Mouse (Mus musculus): ENCODE data around the gene Tmem238. TPM values are rescaled to one million over a fixed set of nuclear protein-coding genes. Genes with fewer than 3 reads are reported as not detected.
A peak's percentile ranks its signal among the peaks of the same experiment; 100 is the strongest.
"Not testable (repeated sequence)": the region's sequence is repeated elsewhere in the genome, so short reads cannot be mapped to it uniquely, and the experiment has no call there.

The Tmem238 gene
- polyA plus RNA-seq, 1 experiment from 2014 or later, result 3.5 TPM

- Histone ChIP-seq H3K27ac (replicated peaks; ENCODE audit: low read depth, low read length) (no peak overlapping the region), H3K9me3 (ENCODE audit: control insufficient read depth, low read length) (no peaks in the 10 kb centered on the region), H3K27me3 (ENCODE audit: control insufficient read depth, insufficient read depth, low read length) (no peaks in the 10 kb centered on the region), H3K36me3 (ENCODE audit: control insufficient read depth, insufficient read depth, low read length) (peaks cover 46% of the 10 kb centered on the region), H3K4me3 (replicated peaks; ENCODE audit: low read depth, low read length) (no peak overlapping the region), H3K9ac (replicated peaks; ENCODE audit: low read length) (no peak overlapping the region), H3K4me1 (ENCODE audit: control insufficient read depth, insufficient read depth, low read length) (peaks cover 6% of the 10 kb centered on the region; the same call in 1 of the 2 replicates), H3K4me2 (ENCODE audit: low read length) (no peak overlapping the region)
- ATAC-seq (ENCODE audit: low FRiP score, low TSS enrichment), result no peak
- DNase-seq, result peak; percentile 74
- 75% methylated on average over 7 of the region's 7 CpGs for WGBS
Measured at GRCm38 (mm10) chr7:4795767-4796433, 6.4 kb upstream of the Tmem238 start.

- no peaks in the 10 kb centered on the region for H3K9me3 ChIP-seq (ENCODE audit: control insufficient read depth, low read length)
- H3K9ac ChIP-seq (replicated peaks; ENCODE audit: low read length), result no peak overlapping the region
- H3K4me3 ChIP-seq (replicated peaks; ENCODE audit: low read depth, low read length), result no peak overlapping the region
- WGBS, result 84% methylated on average over 3 of the region's 3 CpGs
- DNase-seq (no peak), ATAC-seq (ENCODE audit: low FRiP score, low TSS enrichment) (no peak)
- H3K36me3 ChIP-seq (ENCODE audit: control insufficient read depth, insufficient read depth, low read length), result peaks cover 46% of the 10 kb centered on the region
- H3K4me2 ChIP-seq (ENCODE audit: low read length), result no peak overlapping the region
- no peak overlapping the region for H3K27ac ChIP-seq (replicated peaks; ENCODE audit: low read depth, low read length)
- H3K27me3 ChIP-seq (ENCODE audit: control insufficient read depth, insufficient read depth, low read length), result peaks cover 4% of the 10 kb centered on the region; the same call in 1 of the 2 replicates
- H3K4me1 ChIP-seq (ENCODE audit: control insufficient read depth, insufficient read depth, low read length), result peaks cover 6% of the 10 kb centered on the region; the same call in 1 of the 2 replicates
Measured at GRCm38 (mm10) chr7:4794631-4795168, 5.2 kb upstream of the Tmem238 start.

GRCm38 (mm10) chr7:4793674-4794073, 4.2 kb upstream of the Tmem238 start:
- H3K9me3 ChIP-seq (ENCODE audit: control insufficient read depth, low read length), result no peaks in the 10 kb centered on the region
- 45% methylated on average over 4 of the region's 4 CpGs for WGBS
- peaks cover 6% of the 10 kb centered on the region; the same call in 1 of the 2 replicates for H3K4me1 ChIP-seq (ENCODE audit: control insufficient read depth, insufficient read depth, low read length)
- H3K9ac ChIP-seq (replicated peaks; ENCODE audit: low read length), result peak overlapping the region; percentile 80
- H3K27ac ChIP-seq (replicated peaks; ENCODE audit: low read depth, low read length), result no peak overlapping the region
- peaks cover 40% of the 10 kb centered on the region for H3K36me3 ChIP-seq (ENCODE audit: control insufficient read depth, insufficient read depth, low read length)
- H3K4me3 ChIP-seq (replicated peaks; ENCODE audit: low read depth, low read length), result peak overlapping the region; percentile 71
- peak overlapping the region; percentile 83 for H3K4me2 ChIP-seq (ENCODE audit: low read length)
- ATAC-seq (ENCODE audit: low FRiP score, low TSS enrichment), result no peak
- DNase-seq, result no peak
- H3K27me3 ChIP-seq (ENCODE audit: control insufficient read depth, insufficient read depth, low read length), result peaks cover 9% of the 10 kb centered on the region; the same call in 1 of the 2 replicates

- H3K9me3 ChIP-seq (ENCODE audit: control insufficient read depth, low read length); H3K4me1 ChIP-seq (ENCODE audit: control insufficient read depth, insufficient read depth, low read length); H3K27me3 ChIP-seq (ENCODE audit: control insufficient read depth, insufficient read depth, low read length); DNase-seq: not testable (repeated sequence)
- H3K36me3 ChIP-seq (ENCODE audit: control insufficient read depth, insufficient read depth, low read length), result peaks cover 40% of the 10 kb centered on the region
- H3K9ac ChIP-seq (replicated peaks; ENCODE audit: low read length), result peak overlapping the region; percentile 80
- peak; percentile 2; the same call in 1 of the 2 replicates for ATAC-seq (ENCODE audit: low FRiP score, low TSS enrichment)
- peak overlapping the region; percentile 83 for H3K4me2 ChIP-seq (ENCODE audit: low read length)
- WGBS, result 1% methylated on average over 31 of the region's 31 CpGs
- peak overlapping the region; percentile 71 for H3K4me3 ChIP-seq (replicated peaks; ENCODE audit: low read depth, low read length)
- peak overlapping the region; percentile 89 for H3K27ac ChIP-seq (replicated peaks; ENCODE audit: low read depth, low read length)
Measured at GRCm38 (mm10) chr7:4793248-4793647, 3.8 kb upstream of the Tmem238 start.

GRCm38 (mm10) chr7:4792278-4793212, 3.1 kb upstream of the Tmem238 start, which contains the start of gene Rpl28:
Gene Rpl28, plus strand, starts transcription at chr7:4792874.
- ATAC-seq (ENCODE audit: low FRiP score, low TSS enrichment), result peak; percentile 86
- peaks cover 9% of the 10 kb centered on the region; the same call in 1 of the 2 replicates for H3K27me3 ChIP-seq (ENCODE audit: control insufficient read depth, insufficient read depth, low read length)
- 2% methylated on average over 54 of the region's 54 CpGs for WGBS

GRCm38 (mm10) chr7:4788499-4789435, 689 bp downstream of the Tmem238 start:
- peak; percentile 79 for DNase-seq
- Histone ChIP-seq H3K4me3 (replicated peaks; ENCODE audit: low read depth, low read length) (peak overlapping the region; percentile 48), H3K27ac (replicated peaks; ENCODE audit: low read depth, low read length) (peak overlapping the region; percentile 71), H3K27me3 (ENCODE audit: control insufficient read depth, insufficient read depth, low read length) (peaks cover 9% of the 10 kb centered on the region; the same call in 1 of the 2 replicates), H3K4me2 (ENCODE audit: low read length) (peak overlapping the region; percentile 94), H3K9ac (replicated peaks; ENCODE audit: low read length) (peak overlapping the region; percentile 76), H3K4me1 (ENCODE audit: control insufficient read depth, insufficient read depth, low read length) (peaks cover 2% of the 10 kb centered on the region; the same call in 1 of the 2 replicates), H3K36me3 (ENCODE audit: control insufficient read depth, insufficient read depth, low read length) (no peaks in the 10 kb centered on the region), H3K9me3 (ENCODE audit: control insufficient read depth, low read length) (no peaks in the 10 kb centered on the region)
- 3% methylated on average over 64 of the region's 64 CpGs for WGBS
- peak; percentile 61 for ATAC-seq (ENCODE audit: low FRiP score, low TSS enrichment)

More at GRCm38 (mm10) chr7:4792278-4793212, 3.1 kb upstream of the Tmem238 start, which contains the start of gene Rpl28:
- Histone ChIP-seq H3K9ac (replicated peaks; ENCODE audit: low read length) (peak within 1 kb of the TSS; percentile 80), H3K4me1 (ENCODE audit: control insufficient read depth, insufficient read depth, low read length) (peaks cover 6% of the 10 kb centered on the region; the same call in 1 of the 2 replicates), H3K9me3 (ENCODE audit: control insufficient read depth, low read length) (no peaks in the 10 kb centered on the region), H3K4me3 (replicated peaks; ENCODE audit: low read depth, low read length) (peak within 1 kb of the TSS; percentile 71), H3K4me2 (ENCODE audit: low read length) (peak within 1 kb of the TSS; percentile 83), H3K36me3 (ENCODE audit: control insufficient read depth, insufficient read depth, low read length) (peaks cover 34% of the 10 kb centered on the region), H3K27ac (replicated peaks; ENCODE audit: low read depth, low read length) (peak within 1 kb of the TSS; percentile 89)
- DNase-seq, result peak; percentile 99

- ATAC-seq (ENCODE audit: low FRiP score, low TSS enrichment), result no peak
- Histone ChIP-seq H3K4me1 (ENCODE audit: control insufficient read depth, insufficient read depth, low read length) (no peaks in the 10 kb centered on the region), H3K36me3 (ENCODE audit: control insufficient read depth, insufficient read depth, low read length) (no peaks in the 10 kb centered on the region), H3K27me3 (ENCODE audit: control insufficient read depth, insufficient read depth, low read length) (peaks cover 7% of the 10 kb centered on the region; the same call in 1 of the 2 replicates), H3K4me2 (ENCODE audit: low read length) (no peak overlapping the region), H3K4me3 (replicated peaks; ENCODE audit: low read depth, low read length) (no peak overlapping the region), H3K27ac (replicated peaks; ENCODE audit: low read depth, low read length) (no peak overlapping the region), H3K9ac (replicated peaks; ENCODE audit: low read length) (no peak overlapping the region), H3K9me3 (ENCODE audit: control insufficient read depth, low read length) (no peaks in the 10 kb centered on the region)
- DNase-seq, result no peak
- WGBS, result 87% methylated on average over 14 of the region's 14 CpGs
Measured at GRCm38 (mm10) chr7:4783667-4784268, 5.7 kb downstream of the Tmem238 start.

Measured in midbrain, embryonic 14.5 days (tissue).